Mouse (Mus musculus) activated CD4-positive, CD25-positive, alpha-beta regulatory T cell (primary cell): ENCODE data around the gene Gm17693. TPM values are rescaled to one million over a fixed set of nuclear protein-coding genes. Genes with fewer than 3 reads are reported as not detected.

ENCODE experiments used
- polyA plus RNA-seq, 2 experiments: library from polyadenylated mRNA; unstranded; fragments of 100-300 nt; shearing (Covaris generic); gene quantifications; one replicate each; pipeline ENCODE4 v1.2.1; 2017

Gene Gm17693
- not detected for polyA plus RNA-seq

DNA sequence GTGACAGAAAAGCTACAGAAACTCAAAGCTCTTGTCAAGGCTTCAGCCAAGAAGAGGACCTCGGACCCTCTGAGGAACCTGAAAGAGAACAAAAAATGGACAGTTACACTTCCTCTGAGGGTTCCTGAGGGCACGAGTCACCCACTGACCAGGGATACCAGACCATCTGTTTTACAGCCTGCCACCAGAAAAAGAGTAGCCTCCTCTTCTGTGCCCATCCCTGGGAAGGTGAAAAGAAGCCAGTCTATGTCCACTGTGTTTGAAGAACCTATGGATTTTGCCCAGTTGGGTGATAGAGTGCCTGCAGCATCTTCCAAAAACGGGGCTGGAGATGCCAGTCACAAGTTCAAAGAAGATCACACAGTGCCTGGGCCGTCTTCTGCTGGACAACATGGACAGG, at the start of gene Gm17693:
Gm17693 (plus strand) TSS at position 301 of the 400 bp plus-strand sequence.

